Mouse (Mus musculus) stomach, embryonic 16.5 days (tissue): ENCODE results near the gene H2afj. TPM values are rescaled to one million over a fixed set of nuclear protein-coding genes. Genes with fewer than 3 reads are reported as not detected.
A peak's percentile ranks its signal among the peaks of the same experiment; 100 is the strongest.

Experiments used
- ATAC-seq: fragments of 200-750 bp; cut with Nextera tagmentation; 2 replicates; pipeline ENCODE4 v1.8.0; 2017; ENCODE audit warnings: moderate number of reproducible peaks, moderate TSS enrichment; ENCODE audit not compliant: insufficient read depth, low FRiP score
- H3K27ac ChIP-seq: fragments of 300-500 bp; sonication (generic); 2 replicates; pipeline ENCODE4 v1.5.1; 2014; ENCODE audit warnings: low read length
- H3K27me3 ChIP-seq: fragments of 300-500 bp; sonication (generic); 2 replicates; pipeline ENCODE4 v1.6.1; 2014; ENCODE audit warnings: low read length, control low read depth, mixed read lengths; ENCODE audit not compliant: control insufficient read depth, insufficient read depth
- H3K36me3 ChIP-seq: fragments of 300-500 bp; sonication (generic); 2 replicates; pipeline ENCODE4 v1.6.1; 2014; ENCODE audit warnings: low read length; ENCODE audit not compliant: control insufficient read depth, insufficient read depth
- H3K4me1 ChIP-seq: fragments of 300-500 bp; sonication (generic); 2 replicates; pipeline ENCODE4 v1.6.1; 2014; ENCODE audit warnings: low read length, control low read depth, mixed read lengths; ENCODE audit not compliant: control insufficient read depth, insufficient read depth
- H3K4me2 ChIP-seq: fragments of 300-500 bp; sonication (generic); 2 replicates; pipeline ENCODE4 v1.6.1; 2014; ENCODE audit warnings: low read depth, low read length, mixed read lengths
- H3K4me3 ChIP-seq: fragments of 300-500 bp; sonication (generic); replicated peaks from 2 replicates; pipeline ENCODE4 v1.5.1; 2014; ENCODE audit warnings: mild to moderate bottlenecking, low read length
- H3K9ac ChIP-seq: fragments of 300-500 bp; sonication (generic); 2 replicates; pipeline ENCODE4 v1.6.1; 2014; ENCODE audit warnings: low read length
- H3K9me3 ChIP-seq: fragments of 300-500 bp; sonication (generic); replicated peaks from 2 replicates; pipeline ENCODE4 v1.6.1; 2016; ENCODE audit warnings: low read length, control low read depth; ENCODE audit not compliant: control insufficient read depth
- WGBS: fragments of 180-500 bp; shearing (Covaris S2); extraction: QIAGEN DNeasy Blood & Tissue Kit; methylation state at CpG from one replicate; pipeline ENCODE4 v1.1.7; 2014; 5-methylcytosine and 5-hydroxymethylcytosine counted together
- polyA plus RNA-seq: library from polyadenylated mRNA; unstranded; fragments of >200 nt; fragmentation: Nextera tagmentation; extraction: Ambion mirVana; gene quantifications from 2 replicates; pipeline ENCODE4 v1.2.1, GENCODE M21; 2015

The H2afj gene
- 180 and 196 TPM in 2 replicates for polyA plus RNA-seq

DNA sequence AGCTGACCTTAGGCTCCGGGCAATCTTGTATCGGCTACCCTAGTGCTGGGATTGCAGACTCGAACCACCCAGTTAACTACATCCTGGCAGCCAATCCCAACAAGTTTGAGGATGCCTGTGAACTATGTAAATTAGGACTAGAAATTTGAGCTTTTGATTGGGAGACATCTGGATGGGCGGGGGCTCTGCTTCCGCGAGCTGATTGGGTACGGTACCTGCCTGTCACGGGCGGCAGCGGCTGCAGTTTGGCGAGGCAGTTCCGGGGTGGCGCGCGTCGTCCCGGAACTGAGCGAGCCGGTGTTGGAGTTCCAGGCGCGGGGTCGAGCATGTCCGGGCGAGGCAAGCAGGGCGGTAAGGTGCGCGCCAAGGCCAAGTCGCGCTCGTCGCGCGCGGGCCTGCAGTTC, at the start of gene H2afj:
Gene H2afj, plus strand, starts transcription at position 231 of the 404 bp plus-strand sequence.
- WGBS: under 1% methylated on average over 34 of the region's 34 CpGs
- Histone ChIP-seq H3K27me3 (no peaks in the 10 kb centered on the region), H3K9ac (peak within 1 kb of the TSS; percentile 84), H3K4me3 (peak within 1 kb of the TSS; percentile 85), H3K4me2 (peak within 1 kb of the TSS; percentile 92), H3K9me3 (no peaks in the 10 kb centered on the region), H3K36me3 (no peaks in the 10 kb centered on the region; the same call in 1 of the 2 replicates), H3K4me1 (peaks cover 27% of the 10 kb centered on the region), H3K27ac (peak within 1 kb of the TSS; percentile 97)
- peak; percentile 88 for ATAC-seq

DNA sequence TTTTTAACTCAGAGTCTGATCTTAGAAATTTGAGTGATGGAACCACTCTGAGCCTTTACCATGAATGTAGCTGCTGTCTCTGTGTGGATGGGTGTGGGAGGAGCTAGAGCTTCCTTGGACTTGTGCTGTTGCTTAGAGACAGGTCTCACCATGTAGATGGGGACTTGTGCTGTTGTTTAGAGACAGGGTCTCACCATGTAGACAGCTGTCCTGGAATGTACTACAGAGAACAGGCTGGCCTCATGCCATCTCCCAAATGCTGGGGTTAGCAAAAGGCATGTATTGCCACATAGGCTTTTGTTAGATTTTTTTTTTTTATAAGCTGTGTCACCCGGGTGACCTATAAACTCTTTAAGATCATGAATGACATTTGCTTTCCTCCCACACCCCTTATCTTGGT, 44.1 kb upstream of the H2afj start:
- no peaks in the 10 kb centered on the region for H3K36me3 ChIP-seq
- H3K9ac ChIP-seq: no peak overlapping the region
- no peaks in the 10 kb centered on the region for H3K27me3 ChIP-seq
- H3K4me3 ChIP-seq: no peak overlapping the region
- no peak overlapping the region for H3K27ac ChIP-seq
- no peak overlapping the region for H3K4me2 ChIP-seq
- H3K4me1 ChIP-seq: no peaks in the 10 kb centered on the region
- H3K9me3 ChIP-seq: no peaks in the 10 kb centered on the region
- 0 out of 2 replicates have a peak, but pooled peaks have one; percentile 33 for ATAC-seq
- 41% methylated on average over 1 of the region's 1 CpGs for WGBS

DNA sequence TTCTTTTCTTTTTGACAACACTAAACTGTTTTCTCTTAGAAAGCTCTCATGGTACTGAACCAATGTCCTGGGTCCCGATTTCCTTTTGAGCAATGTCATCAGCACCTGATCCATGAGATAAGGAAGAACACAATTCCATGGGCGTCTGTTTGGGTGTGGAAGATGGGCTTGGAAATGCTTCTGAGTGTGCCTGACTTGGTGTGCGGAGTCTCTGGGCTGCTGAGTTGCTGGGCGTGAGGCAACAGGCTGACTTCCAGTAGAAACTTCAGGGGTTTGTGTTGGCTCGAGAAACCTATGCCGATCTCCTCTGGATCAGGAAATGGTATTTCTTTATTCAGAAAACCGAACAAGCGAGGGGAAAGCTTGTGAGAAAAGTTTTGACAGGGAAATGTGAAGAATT, 38.9 kb upstream of the H2afj start:
- 84% methylated on average over 8 of the region's 8 CpGs for WGBS
- H3K27me3 ChIP-seq: no peaks in the 10 kb centered on the region
- no peaks in the 10 kb centered on the region for H3K4me1 ChIP-seq
- H3K9ac ChIP-seq: no peak overlapping the region
- no peak for ATAC-seq
- H3K9me3 ChIP-seq: no peaks in the 10 kb centered on the region
- H3K4me3 ChIP-seq: no peak overlapping the region
- no peak overlapping the region for H3K27ac ChIP-seq
- no peak overlapping the region for H3K4me2 ChIP-seq
- H3K36me3 ChIP-seq: no peaks in the 10 kb centered on the region

DNA sequence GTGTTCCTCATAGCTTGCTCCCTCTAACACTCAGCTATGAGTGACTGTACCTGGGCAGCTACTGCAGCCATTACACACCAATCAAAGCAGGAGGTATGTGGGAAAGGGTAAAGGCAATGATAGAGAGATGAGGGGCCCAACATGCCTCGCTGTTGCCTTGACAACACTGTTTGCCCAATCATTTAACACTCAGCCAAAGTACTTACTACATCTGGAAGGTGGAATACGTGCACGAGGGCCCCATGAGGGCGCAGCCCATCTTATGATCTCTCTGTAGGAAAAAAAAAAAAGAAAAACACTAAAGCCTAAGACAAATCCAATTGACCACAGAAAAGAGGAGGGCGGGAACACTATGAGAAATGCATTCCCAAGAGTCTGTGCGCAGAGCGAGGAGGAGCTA, 38.2 kb upstream of the H2afj start:
- Histone ChIP-seq H3K4me1 (no peaks in the 10 kb centered on the region), H3K9me3 (no peaks in the 10 kb centered on the region), H3K4me3 (no peak overlapping the region), H3K27me3 (no peaks in the 10 kb centered on the region), H3K36me3 (no peaks in the 10 kb centered on the region), H3K9ac (no peak overlapping the region), H3K4me2 (no peak overlapping the region), H3K27ac (no peak overlapping the region)
- WGBS: 66% methylated on average over 7 of the region's 7 CpGs
- no peak for ATAC-seq

DNA sequence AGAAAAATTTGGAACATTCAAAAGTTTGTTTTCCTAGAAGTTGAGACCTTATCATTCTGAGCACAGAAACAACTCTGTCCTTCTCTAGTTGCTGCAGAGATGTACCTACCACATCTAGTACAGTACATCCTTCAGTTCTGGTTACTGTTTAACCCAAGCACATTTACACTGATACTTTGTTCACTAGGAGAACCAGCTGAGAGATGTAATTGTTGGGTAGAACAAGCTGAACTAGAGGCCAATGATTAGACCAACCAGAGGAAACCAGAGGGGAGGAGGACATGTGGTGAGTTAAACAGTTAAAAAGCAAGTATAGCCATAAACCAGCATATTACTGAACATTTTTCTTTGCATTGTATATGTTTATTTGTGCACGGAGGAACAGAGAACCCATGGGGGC, 31.7 kb upstream of the H2afj start:
- 66% methylated on average over 1 of the region's 1 CpGs for WGBS
- no peak for ATAC-seq
- no peak overlapping the region for H3K27ac ChIP-seq

DNA sequence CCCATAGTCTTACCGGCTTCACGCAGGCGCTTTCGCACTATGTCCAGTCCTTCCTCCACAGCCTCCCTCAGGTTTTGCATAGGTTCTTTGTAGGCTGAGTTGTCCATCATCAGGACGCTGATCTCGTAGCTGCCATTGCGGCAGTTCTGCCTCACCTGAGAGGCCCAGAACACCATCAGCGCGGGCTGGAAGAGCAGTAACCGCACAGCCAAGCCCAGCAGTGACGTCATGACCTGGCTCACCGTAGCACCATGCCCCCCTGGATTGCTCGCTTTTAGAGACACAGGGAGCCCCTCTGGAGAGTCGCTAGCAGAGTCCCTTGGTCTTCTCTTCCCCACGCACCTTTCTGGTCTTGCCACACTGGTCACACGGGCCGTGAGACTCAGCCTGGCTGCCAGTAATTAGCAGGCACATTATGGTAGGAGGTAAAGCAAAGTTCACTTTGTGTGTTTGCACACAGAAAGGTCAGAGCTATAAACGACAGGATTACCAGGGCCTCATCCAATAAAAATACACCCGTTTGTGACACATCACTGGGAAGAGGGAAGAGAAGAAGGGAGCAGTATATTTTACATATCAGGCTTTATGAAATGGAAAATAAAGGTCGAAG, 26.6 kb upstream of the H2afj start, which contains the start of gene Gucy2c:
Gene Gucy2c, minus strand, starts transcription at position 389 of the 610 bp plus-strand sequence.
- ATAC-seq: peak; percentile 47; the same call in 1 of the 2 replicates

More for the DNA sequence above, 31.7 kb upstream of the H2afj start:
- H3K4me3 ChIP-seq: no peak overlapping the region
- no peaks in the 10 kb centered on the region for H3K27me3 ChIP-seq
- no peaks in the 10 kb centered on the region for H3K4me1 ChIP-seq
- no peaks in the 10 kb centered on the region for H3K36me3 ChIP-seq
- H3K4me2 ChIP-seq: no peak overlapping the region
- H3K9me3 ChIP-seq: no peaks in the 10 kb centered on the region
- no peak overlapping the region for H3K9ac ChIP-seq

DNA sequence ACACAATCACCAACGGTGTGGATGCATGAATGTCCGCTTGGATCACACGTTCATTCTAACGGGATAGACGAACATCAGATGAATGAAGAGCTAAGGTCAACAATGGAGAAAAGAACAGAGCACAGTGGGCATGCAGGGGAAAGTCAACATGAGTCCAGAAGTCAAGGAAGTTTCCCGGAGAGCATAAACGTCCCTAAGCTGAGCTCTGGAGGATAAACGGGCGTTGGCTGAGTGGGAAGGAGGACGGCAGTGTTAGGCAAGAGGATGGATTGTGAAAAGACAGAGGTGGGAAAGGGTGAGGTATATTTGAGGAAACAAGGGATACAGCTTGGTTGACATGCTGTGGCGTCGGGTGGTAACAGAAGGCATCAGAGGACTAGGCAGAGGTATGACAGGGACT, 25.9 kb upstream of the H2afj start:
- H3K36me3 ChIP-seq: no peaks in the 10 kb centered on the region
- H3K27me3 ChIP-seq: no peaks in the 10 kb centered on the region
- WGBS: 72% methylated on average over 12 of the region's 12 CpGs
- H3K4me2 ChIP-seq: no peak overlapping the region
- ATAC-seq: no peak
- no peak overlapping the region for H3K4me3 ChIP-seq
- no peak overlapping the region for H3K9ac ChIP-seq
- no peaks in the 10 kb centered on the region for H3K9me3 ChIP-seq
- H3K27ac ChIP-seq: no peak overlapping the region
- H3K4me1 ChIP-seq: no peaks in the 10 kb centered on the region

More for the DNA sequence above, 26.6 kb upstream of the H2afj start, which contains the start of gene Gucy2c:
- H3K4me2 ChIP-seq: no peak within 1 kb of the TSS
- H3K27me3 ChIP-seq: no peaks in the 10 kb centered on the region
- 72% methylated on average over 20 of the region's 20 CpGs for WGBS
- no peak within 1 kb of the TSS for H3K9ac ChIP-seq
- no peaks in the 10 kb centered on the region for H3K4me1 ChIP-seq
- H3K36me3 ChIP-seq: no peaks in the 10 kb centered on the region
- 0 out of 2 replicates have a peak within 1 kb of the TSS, but pooled peaks have one; percentile 36 for H3K27ac ChIP-seq
- peak within 1 kb of the TSS; percentile 5; the same call in 1 of the 2 replicates for H3K4me3 ChIP-seq
- H3K9me3 ChIP-seq: no peaks in the 10 kb centered on the region

DNA sequence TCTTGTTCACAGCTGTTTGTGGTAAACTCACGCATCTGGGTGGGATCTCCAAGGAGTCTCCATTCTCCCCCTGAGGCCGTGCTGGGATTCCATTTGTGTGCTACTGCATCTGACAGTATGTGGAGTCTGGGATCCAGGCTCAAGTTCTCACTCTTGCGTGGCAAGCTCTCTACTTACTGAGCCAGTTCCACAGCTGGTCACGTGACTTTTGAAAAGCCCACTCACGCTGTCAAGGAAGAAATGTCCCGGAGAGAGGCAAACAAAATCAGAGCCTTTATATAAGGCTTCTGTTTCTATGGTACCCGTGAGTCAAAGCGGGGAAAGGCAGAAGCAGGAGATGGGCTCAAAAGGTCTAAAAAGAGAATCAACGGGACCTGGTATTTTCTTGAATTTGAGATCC, 25.3 kb upstream of the H2afj start:
- no peak overlapping the region for H3K27ac ChIP-seq

DNA sequence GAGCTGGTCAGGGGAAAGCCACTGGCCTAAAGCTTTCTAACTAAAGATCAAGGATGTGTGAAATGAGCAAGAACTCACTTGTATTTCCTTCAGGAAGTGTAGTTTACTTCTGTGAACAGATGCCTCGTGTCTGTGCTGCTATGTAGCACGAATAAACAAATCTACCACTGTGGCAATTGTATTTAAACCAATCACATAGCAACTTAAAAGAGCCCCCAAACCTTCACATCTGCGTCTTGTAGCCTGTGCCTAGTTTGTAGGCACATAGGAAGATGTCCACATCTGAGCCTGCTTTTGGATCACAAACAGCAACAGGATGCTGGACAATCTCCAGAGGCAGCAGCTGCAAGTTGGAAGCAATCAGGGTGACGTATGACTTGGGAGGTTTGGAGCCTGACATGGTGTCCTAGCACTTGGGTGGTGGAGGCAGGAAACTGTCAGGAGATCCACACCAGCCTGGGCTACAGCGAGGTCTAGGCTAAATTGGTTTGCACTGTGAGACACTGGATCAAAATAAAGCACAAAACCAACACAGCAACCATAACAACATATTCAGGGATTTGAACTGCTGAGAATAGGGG, 18.6 kb upstream of the H2afj start:
- Histone ChIP-seq H3K4me1 (peaks cover 9% of the 10 kb centered on the region; the same call in 1 of the 2 replicates), H3K36me3 (no peaks in the 10 kb centered on the region), H3K27ac (peak overlapping the region; percentile 56), H3K4me2 (no peak overlapping the region), H3K4me3 (no peak overlapping the region), H3K27me3 (no peaks in the 10 kb centered on the region), H3K9ac (no peak overlapping the region), H3K9me3 (no peaks in the 10 kb centered on the region)
- peak; percentile 77 for ATAC-seq
- WGBS: 36% methylated on average over 5 of the region's 5 CpGs

More for the DNA sequence above, 25.3 kb upstream of the H2afj start:
- H3K4me2 ChIP-seq: no peak overlapping the region
- no peaks in the 10 kb centered on the region for H3K4me1 ChIP-seq
- H3K36me3 ChIP-seq: no peaks in the 10 kb centered on the region
- no peak overlapping the region for H3K4me3 ChIP-seq
- WGBS: 77% methylated on average over 9 of the region's 9 CpGs
- no peaks in the 10 kb centered on the region for H3K9me3 ChIP-seq
- no peaks in the 10 kb centered on the region for H3K27me3 ChIP-seq
- no peak overlapping the region for H3K9ac ChIP-seq
- ATAC-seq: no peak
